Mouse (Mus musculus): Measurements from ENCODE around the gene Cnnm3.
"Not testable (repeated sequence)": the region's sequence is repeated elsewhere in the genome, so short reads cannot be mapped to it uniquely, and the experiment has no call there.

The Cnnm3 gene

GRCm38 (mm10) chr1:36536783-36537182, 25.1 kb downstream of the Cnnm3 start, which contains the start of gene Ankrd23:
Gene Ankrd23 (minus strand): TSS chr1:36536883.
- DNase-seq: not testable (repeated sequence)

- DNase-seq: no peak
These were observed 27.1 kb downstream of the Cnnm3 start for GRCm38 (mm10) chr1:36538727-36539126.

- no peak for DNase-seq
These were observed 27.5 kb downstream of the Cnnm3 start, which contains the start of gene Gm42417 for GRCm38 (mm10) chr1:36539186-36539585. Gene Gm42417 (minus strand): TSS chr1:36539429.

GRCm38 (mm10) chr1:36540132-36540531, 28.5 kb downstream of the Cnnm3 start:
- DNase-seq: no peak

- no peak for DNase-seq
These were observed 29.1 kb downstream of the Cnnm3 start for GRCm38 (mm10) chr1:36540807-36541206.

GRCm38 (mm10) chr1:36541844-36542243, 30.2 kb downstream of the Cnnm3 start:
- no peak for DNase-seq

GRCm38 (mm10) chr1:36542925-36543324, 31.3 kb downstream of the Cnnm3 start:
- DNase-seq: no peak

- no peak for DNase-seq
These were observed 33.7 kb downstream of the Cnnm3 start for GRCm38 (mm10) chr1:36545382-36545781.

GRCm38 (mm10) chr1:36545845-36546600, 34.4 kb downstream of the Cnnm3 start:
- peak; percentile 57 for DNase-seq

- peak; percentile 96 to 98 for DNase-seq
These were observed 35.3 kb downstream of the Cnnm3 start, which contains the start of gene Ankrd39 for GRCm38 (mm10) chr1:36546888-36547471. Gene Ankrd39 (minus strand): TSS chr1:36547445.

- DNase-seq: no peak
These were observed 36.4 kb downstream of the Cnnm3 start for GRCm38 (mm10) chr1:36547981-36548598.

- DNase-seq: no peak
These were observed 37.1 kb downstream of the Cnnm3 start for GRCm38 (mm10) chr1:36548771-36549170.

- no peak for DNase-seq
These were observed 37.8 kb downstream of the Cnnm3 start for GRCm38 (mm10) chr1:36549491-36549890.

GRCm38 (mm10) chr1:36550075-36550863, 38.6 kb downstream of the Cnnm3 start:
- DNase-seq: no peak

- DNase-seq: no peak
These were observed 40.2 kb downstream of the Cnnm3 start for GRCm38 (mm10) chr1:36551904-36552303.

- no peak for DNase-seq
These were observed 40.8 kb downstream of the Cnnm3 start for GRCm38 (mm10) chr1:36552506-36552905.

- DNase-seq: no peak
These were observed 43.1 kb downstream of the Cnnm3 start for GRCm38 (mm10) chr1:36554633-36555399.

GRCm38 (mm10) chr1:36555798-36556395, 44.2 kb downstream of the Cnnm3 start:
- DNase-seq: peak in 1 of 2 experiments; percentile 27

GRCm38 (mm10) chr1:36556553-36557456, 45.1 kb downstream of the Cnnm3 start:
- peak; percentile 89 to 91 for DNase-seq

- DNase-seq: peak in 1 of 2 experiments; percentile 55
These were observed 45.9 kb downstream of the Cnnm3 start for GRCm38 (mm10) chr1:36557457-36558011.

Data from thymus, postnatal 36 days (tissue).